Mouse (Mus musculus) hindbrain, embryonic 13.5 days (tissue): Measurements from ENCODE around the gene Mdp1. TPM values are rescaled to one million over a fixed set of nuclear protein-coding genes. Genes with fewer than 3 reads are reported as not detected.
A peak's percentile ranks its signal among the peaks of the same experiment; 100 is the strongest.

ENCODE experiments used
- ATAC-seq: fragments of 200-750 bp; cut with Nextera tagmentation; 2 replicates; pipeline ENCODE4 v1.8.0; 2017; ENCODE audit warnings: moderate TSS enrichment; ENCODE audit not compliant: low FRiP score
- H3K27ac ChIP-seq: fragments of 300-500 bp; sonication (generic); 2 replicates; pipeline ENCODE4 v1.5.1; 2015; ENCODE audit warnings: inconsistent platforms, mild to moderate bottlenecking, moderate library complexity
- H3K27me3 ChIP-seq: fragments of 300-500 bp; sonication (generic); 2 replicates; pipeline ENCODE4 v1.6.1; 2015; ENCODE audit warnings: mild to moderate bottlenecking, inconsistent platforms
- H3K36me3 ChIP-seq: fragments of 300-500 bp; sonication (generic); 2 replicates; pipeline ENCODE4 v1.6.1; 2015; ENCODE audit warnings: mild to moderate bottlenecking, inconsistent platforms
- H3K4me1 ChIP-seq: fragments of 300-500 bp; sonication (generic); replicated peaks from 2 replicates; pipeline ENCODE4 v1.6.1; 2015; ENCODE audit warnings: inconsistent platforms
- H3K4me2 ChIP-seq: fragments of 300-500 bp; sonication (generic); 2 replicates; pipeline ENCODE4 v1.6.1; 2015; ENCODE audit warnings: inconsistent platforms, mild to moderate bottlenecking, moderate library complexity
- H3K4me3 ChIP-seq: fragments of 300-500 bp; sonication (generic); 2 replicates; pipeline ENCODE4 v1.5.1; 2015; ENCODE audit warnings: mild to moderate bottlenecking, inconsistent platforms
- H3K9ac ChIP-seq: fragments of 300-500 bp; sonication (generic); 2 replicates; pipeline ENCODE4 v1.6.1; 2015; ENCODE audit warnings: mild to moderate bottlenecking, inconsistent platforms
- H3K9me3 ChIP-seq: fragments of 300-500 bp; sonication (generic); 2 replicates; pipeline ENCODE4 v1.6.1; 2016; ENCODE audit warnings: inconsistent platforms
- WGBS: fragments of 180-500 bp; shearing (Covaris S2); methylation state at CpG from one replicate; pipeline ENCODE4 v1.1.7; 2015; 5-methylcytosine and 5-hydroxymethylcytosine counted together
- polyA plus RNA-seq: library from polyadenylated mRNA; unstranded; fragments of >200 nt; fragmentation: Nextera tagmentation; extraction: Ambion mirVana; gene quantifications from 2 replicates; pipeline ENCODE4 v1.2.1, GENCODE M21; 2015

Gene Mdp1
- polyA plus RNA-seq, 1 experiment from 2014 or later: 74.7 TPM

DNA sequence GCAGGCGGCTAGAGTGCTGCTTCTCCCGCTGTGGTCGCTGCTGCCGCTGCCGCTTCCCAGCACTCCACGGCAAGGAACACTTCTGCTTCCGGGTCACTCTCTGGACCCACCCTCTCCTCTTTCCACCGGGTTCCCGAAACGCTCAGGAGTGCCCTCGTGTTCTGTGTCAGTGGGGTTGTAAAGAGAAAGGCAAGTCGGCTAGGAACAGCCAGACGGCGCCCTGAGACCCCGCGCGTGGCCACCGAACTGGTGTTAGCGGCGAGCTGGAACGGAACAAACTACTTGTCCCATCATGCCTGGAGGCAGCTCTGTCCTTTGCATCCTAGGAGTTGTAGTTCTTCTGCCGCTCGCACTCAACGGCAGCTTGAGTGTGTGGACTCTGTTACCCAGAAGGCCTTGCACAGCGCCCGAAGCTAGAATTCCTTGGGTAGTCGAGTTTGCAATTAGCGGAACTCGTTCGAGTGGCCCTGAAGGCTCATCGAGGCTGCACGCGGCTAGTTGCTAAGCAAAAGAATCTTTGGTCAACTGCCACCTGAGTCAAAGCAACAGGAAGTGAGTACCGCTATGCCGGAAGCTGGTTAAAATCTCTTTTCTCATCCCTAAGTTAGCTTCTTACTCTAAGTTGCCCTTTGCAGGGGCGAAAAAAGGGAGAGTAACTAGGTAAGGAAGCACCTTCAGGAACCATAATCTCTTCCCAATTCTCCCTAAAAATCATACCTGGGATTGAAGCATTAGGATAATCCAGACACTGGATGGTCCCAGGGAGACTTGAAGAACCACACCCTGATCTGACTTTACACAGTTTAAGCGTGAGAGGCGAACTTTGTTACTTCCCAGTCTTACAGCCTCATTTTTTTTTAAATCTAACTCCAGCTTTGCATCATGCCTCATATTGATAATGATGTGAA lies 11.8 kb upstream of the Mdp1 start, which contains the start of the genes Gmpr2 and Nedd8:
Gmpr2 (plus strand) TSS at position 109 of the 908 bp plus-strand sequence.
Nedd8 (minus strand) TSS at position 292 of the 908 bp plus-strand sequence.
- ATAC-seq: peak; percentile 99
- Histone ChIP-seq H3K4me2 (peak within 1 kb of the TSS; percentile 97), H3K4me1 (peaks cover 37% of the 10 kb centered on the region), H3K27ac (peak within 1 kb of the TSS; percentile 93), H3K4me3 (peak within 1 kb of the TSS; percentile 62), H3K27me3 (no peaks in the 10 kb centered on the region), H3K9me3 (no peaks in the 10 kb centered on the region), H3K36me3 (peaks cover 27% of the 10 kb centered on the region), H3K9ac (peak within 1 kb of the TSS; percentile 86)
- WGBS: under 1% methylated on average over 38 of the region's 38 CpGs

DNA sequence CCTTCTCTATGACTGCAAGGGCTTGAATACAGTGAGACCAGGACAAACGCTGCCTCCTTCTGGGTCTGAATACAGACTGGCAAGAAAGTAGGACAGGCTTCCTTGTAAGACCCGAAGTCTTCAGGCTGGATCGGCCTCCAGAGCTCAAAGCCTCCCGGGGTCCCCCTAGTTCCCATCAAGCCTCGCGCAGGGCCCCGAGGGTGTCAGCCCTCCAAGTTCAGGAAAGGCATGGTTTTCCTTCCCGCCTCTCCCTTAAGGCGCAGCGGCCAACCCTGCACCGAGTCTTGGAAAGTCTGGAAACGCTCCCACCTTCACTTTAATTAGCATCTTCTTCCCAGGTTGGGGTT lies 11.2 kb upstream of the Mdp1 start:
- Histone ChIP-seq H3K36me3 (peaks cover 20% of the 10 kb centered on the region), H3K4me1 (peaks cover 37% of the 10 kb centered on the region), H3K9me3 (no peaks in the 10 kb centered on the region), H3K4me3 (peak overlapping the region; percentile 62), H3K4me2 (peak overlapping the region; percentile 97), H3K27me3 (no peaks in the 10 kb centered on the region), H3K27ac (peak overlapping the region; percentile 93), H3K9ac (peak overlapping the region; percentile 86)
- ATAC-seq: peak; percentile 72
- WGBS: 0% methylated on average over 12 of the region's 12 CpGs

DNA sequence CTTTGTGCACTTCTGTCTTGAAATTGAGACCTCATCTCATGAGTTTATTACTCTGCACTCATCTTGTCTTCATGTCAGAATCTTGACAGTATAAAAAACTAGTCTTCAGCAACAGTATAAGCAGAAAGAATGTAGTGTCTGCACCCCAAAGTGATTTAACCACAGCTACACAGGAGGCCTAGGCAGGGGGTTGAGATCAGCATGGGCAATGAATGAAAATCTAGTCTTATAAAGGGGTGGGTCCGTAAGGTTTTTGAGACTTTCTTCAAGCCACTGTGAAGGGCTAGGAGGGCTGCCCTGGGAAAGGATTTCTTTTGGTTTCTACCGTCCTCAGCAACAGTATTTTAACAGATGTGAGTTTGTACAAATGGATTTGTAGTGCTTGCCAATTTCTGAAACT lies 328 bp upstream of the Mdp1 start:
- Histone ChIP-seq H3K27ac (no peak overlapping the region; the same call in 1 of the 2 replicates), H3K4me3 (peak overlapping the region; percentile 69), H3K27me3 (no peaks in the 10 kb centered on the region), H3K4me2 (peak overlapping the region; percentile 64), H3K9ac (0 out of 2 replicates have a peak overlapping the region, but pooled peaks have one; percentile 81), H3K4me1 (peaks cover 15% of the 10 kb centered on the region), H3K9me3 (no peaks in the 10 kb centered on the region), H3K36me3 (peaks cover 33% of the 10 kb centered on the region)
- WGBS: 48% methylated on average over 2 of the region's 2 CpGs
- ATAC-seq: peak; percentile 50

DNA sequence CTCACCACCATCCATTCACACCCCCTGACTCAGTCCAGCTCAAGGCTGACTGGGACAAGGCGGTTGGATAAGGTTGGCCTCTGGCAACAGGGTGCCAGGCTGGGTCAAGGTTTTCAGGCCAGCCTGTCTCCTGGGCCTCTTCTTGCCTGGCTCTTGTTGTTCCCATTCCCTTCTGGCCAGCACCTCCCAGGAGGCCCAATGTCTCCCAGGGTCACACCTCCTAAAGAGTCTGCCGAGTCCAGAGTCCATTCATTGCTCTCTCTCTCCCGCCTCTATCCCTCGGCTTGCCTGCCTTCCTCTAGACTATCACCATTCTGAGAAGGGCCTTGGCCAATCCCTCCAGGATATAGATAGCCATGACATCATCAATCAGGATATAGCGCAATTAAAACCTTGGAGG lies 2.3 kb downstream of the Mdp1 start:
- Histone ChIP-seq H3K4me3 (no peak overlapping the region), H3K27ac (no peak overlapping the region), H3K27me3 (no peaks in the 10 kb centered on the region), H3K9me3 (no peaks in the 10 kb centered on the region), H3K4me1 (peaks cover 15% of the 10 kb centered on the region), H3K9ac (no peak overlapping the region), H3K36me3 (peaks cover 26% of the 10 kb centered on the region), H3K4me2 (no peak overlapping the region)
- no peak for ATAC-seq
- 88% methylated on average over 5 of the region's 5 CpGs for WGBS

DNA sequence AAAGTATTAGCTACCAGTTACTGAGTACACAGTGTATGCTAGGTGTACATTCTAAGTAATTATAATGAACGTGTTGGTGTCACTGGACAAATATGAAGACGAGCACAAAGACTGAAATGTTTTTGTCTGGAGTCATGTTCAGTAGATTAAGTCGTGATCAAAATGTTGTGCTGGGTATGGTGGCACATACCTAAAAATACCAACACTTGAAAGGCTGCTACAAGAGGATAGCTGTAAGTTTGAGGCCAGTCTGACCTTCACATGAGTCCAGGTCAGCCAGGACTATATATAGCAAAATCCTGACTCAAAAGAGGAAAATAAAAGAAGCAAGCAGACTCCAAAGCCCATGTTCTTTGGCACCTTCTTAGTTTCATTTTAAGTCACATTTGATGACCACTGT lies 3.4 kb downstream of the Mdp1 start:
- no peak overlapping the region for H3K9ac ChIP-seq
- no peaks in the 10 kb centered on the region for H3K27me3 ChIP-seq
- no peak overlapping the region for H3K4me2 ChIP-seq
- no peaks in the 10 kb centered on the region for H3K9me3 ChIP-seq
- ATAC-seq: no peak
- peaks cover 18% of the 10 kb centered on the region for H3K36me3 ChIP-seq
- H3K27ac ChIP-seq: no peak overlapping the region
- peaks cover 15% of the 10 kb centered on the region for H3K4me1 ChIP-seq
- H3K4me3 ChIP-seq: no peak overlapping the region
- 88% methylated on average over 3 of the region's 3 CpGs for WGBS

DNA sequence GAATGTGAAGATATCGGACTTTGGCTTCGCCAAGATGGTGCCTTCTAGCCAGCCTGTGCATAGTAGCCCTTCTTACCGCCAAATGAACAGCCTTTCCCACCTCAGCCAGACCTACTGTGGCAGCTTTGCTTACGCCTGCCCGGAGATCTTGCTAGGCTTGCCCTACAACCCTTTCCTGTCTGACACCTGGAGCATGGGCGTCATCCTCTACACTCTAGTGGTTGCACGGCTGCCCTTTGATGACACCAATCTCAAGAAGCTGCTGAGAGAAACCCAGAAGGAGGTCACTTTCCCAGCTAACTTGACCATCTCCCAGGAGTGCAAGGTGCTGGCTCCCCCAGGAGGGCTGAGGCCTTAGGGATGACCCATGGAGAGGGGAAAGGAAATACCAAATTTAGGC lies 8.8 kb downstream of the Mdp1 start:
- Histone ChIP-seq H3K4me2 (no peak overlapping the region), H3K4me3 (no peak overlapping the region), H3K4me1 (no peaks in the 10 kb centered on the region), H3K9me3 (no peaks in the 10 kb centered on the region), H3K27ac (no peak overlapping the region), H3K9ac (no peak overlapping the region), H3K27me3 (no peaks in the 10 kb centered on the region), H3K36me3 (peaks cover 2% of the 10 kb centered on the region; the same call in 1 of the 2 replicates)
- 92% methylated on average over 7 of the region's 7 CpGs for WGBS
- ATAC-seq: no peak

DNA sequence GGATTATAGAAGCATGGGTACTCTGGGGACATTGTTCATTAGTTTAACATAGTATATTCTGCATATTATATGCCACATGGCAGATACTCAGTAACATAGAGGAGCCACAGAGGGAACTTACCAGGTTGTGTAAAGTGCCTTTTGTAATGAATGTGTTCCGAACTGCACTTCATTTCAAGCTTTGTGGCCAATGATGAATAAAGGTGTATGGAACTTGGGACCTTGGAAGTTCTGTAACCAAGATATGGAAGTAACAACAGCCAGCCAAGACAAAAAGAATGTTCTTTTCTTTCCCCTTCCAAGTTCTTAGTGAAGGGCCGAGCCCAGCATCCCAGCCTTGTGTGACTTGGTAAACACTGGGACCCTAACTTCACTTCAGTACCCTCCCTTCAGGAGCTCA lies 10.4 kb downstream of the Mdp1 start, which contains the start of gene Tssk4:
Tssk4 (plus strand) TSS at position 301 of the 400 bp plus-strand sequence.
- Histone ChIP-seq H3K4me1 (peaks cover 5% of the 10 kb centered on the region), H3K4me2 (no peak within 1 kb of the TSS), H3K27me3 (no peaks in the 10 kb centered on the region), H3K36me3 (peaks cover 5% of the 10 kb centered on the region; the same call in 1 of the 2 replicates), H3K9me3 (no peaks in the 10 kb centered on the region), H3K9ac (no peak within 1 kb of the TSS), H3K27ac (no peak within 1 kb of the TSS), H3K4me3 (no peak within 1 kb of the TSS)
- ATAC-seq: no peak
- 95% methylated on average over 2 of the region's 2 CpGs for WGBS

DNA sequence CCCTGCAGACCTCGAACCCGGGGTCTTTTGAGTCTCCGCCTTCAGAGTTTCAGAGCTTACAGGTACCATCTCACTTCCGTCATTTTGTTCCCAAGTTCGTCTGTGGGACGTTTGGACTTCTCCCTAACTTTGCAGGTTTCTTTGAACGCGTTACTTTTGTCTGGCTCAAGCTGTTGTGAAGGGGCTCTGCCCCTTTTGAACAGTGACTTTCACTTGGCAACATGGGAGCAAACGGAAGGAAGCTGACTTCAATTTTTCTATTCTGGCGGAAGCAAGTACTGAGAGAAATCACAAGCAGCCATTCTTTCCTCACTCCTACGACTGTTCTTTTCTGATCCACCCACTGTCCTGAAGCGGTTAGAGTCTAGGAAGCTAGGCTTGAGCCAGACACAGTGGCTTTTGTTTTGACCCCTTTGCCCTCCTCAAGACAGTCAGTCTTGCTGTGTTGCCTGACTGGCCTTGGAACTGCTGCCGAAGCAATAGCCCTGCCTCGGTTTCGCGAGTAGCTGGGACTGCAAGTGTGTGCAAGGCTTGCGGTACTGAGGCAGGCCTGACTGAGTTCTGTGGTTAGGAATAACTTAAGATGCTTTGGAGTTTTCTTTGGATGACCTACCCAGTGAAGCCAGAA lies 15.9 kb downstream of the Mdp1 start:
- Histone ChIP-seq H3K36me3 (peaks cover 27% of the 10 kb centered on the region), H3K9ac (peak overlapping the region; percentile 93), H3K9me3 (no peaks in the 10 kb centered on the region), H3K4me2 (peak overlapping the region; percentile 88), H3K27ac (no peak overlapping the region), H3K4me3 (peak overlapping the region; percentile 97), H3K27me3 (no peaks in the 10 kb centered on the region), H3K4me1 (peaks cover 32% of the 10 kb centered on the region)
- ATAC-seq: no peak
- WGBS: 32% methylated on average over 17 of the region's 17 CpGs

DNA sequence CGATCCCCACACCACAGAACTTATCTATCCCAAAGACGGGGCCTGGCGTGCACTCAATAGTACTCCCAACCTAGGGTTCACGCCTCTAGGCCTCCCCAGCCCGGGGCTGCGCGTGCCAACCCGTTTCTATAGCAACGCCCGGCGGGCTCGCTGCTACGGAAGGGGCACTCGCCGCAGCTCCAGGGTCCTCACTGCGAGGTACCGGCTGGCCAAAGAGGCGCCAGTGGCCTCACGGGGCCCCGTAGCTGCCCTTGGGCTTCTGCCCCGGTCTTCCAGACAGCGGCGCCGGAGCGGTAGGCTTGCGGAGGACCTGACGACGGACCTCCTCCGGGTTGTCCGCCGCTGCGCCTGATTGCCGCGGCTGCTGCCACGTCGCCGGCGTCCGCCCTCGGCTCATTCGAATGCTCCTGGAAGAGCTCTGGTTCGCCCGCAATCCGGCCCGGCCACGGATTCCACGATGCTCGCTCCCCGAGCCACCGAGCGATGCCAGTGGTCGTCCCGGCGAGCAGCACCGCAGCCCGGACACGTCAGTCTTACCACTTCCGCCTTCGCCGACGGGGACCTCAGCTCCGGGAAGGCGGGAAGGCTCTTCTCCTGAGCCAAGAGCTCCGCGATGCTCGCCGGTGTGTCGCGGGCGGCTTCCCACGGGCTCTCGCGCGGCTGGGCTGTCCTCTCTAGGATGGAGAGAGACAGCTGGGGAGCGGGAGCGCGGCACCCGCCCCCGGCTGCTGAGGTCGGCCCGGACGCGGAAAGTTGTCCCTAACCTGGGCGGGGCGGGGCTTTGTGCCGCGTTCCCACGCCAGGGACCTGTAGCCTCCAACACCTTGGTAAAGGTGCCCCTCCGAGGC lies 17.0 kb downstream of the Mdp1 start, which contains the start of gene Tm9sf1:
Tm9sf1 (minus strand) TSS at position 747 of the 848 bp plus-strand sequence.
- Histone ChIP-seq H3K9me3 (no peaks in the 10 kb centered on the region), H3K36me3 (peaks cover 38% of the 10 kb centered on the region), H3K4me3 (peak within 1 kb of the TSS; percentile 97), H3K4me1 (peaks cover 32% of the 10 kb centered on the region), H3K27ac (peak within 1 kb of the TSS; percentile 96), H3K4me2 (peak within 1 kb of the TSS; percentile 88), H3K27me3 (no peaks in the 10 kb centered on the region), H3K9ac (peak within 1 kb of the TSS; percentile 93)
- under 1% methylated on average over 89 of the region's 89 CpGs for WGBS
- ATAC-seq: peak; percentile 91

DNA sequence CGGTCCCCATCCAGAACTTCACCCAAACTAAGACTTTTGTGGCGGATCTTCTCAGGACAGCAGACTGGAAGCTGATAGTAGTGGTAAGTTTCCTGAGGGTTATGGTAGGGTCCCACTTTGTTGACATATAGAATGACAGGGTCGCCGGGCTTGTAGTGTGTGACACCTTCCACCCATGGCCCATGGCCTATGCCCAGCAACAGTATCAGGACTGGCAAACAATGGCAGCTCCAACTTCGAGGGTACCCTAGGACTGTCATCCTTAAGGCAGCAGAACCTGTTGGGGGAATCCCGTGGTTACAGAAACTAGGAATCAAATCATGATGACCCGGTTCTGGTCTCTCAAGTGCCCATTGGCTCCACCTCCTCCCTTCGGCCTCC lies 17.6 kb downstream of the Mdp1 start:
- ATAC-seq: peak; percentile 67
- Histone ChIP-seq H3K9me3 (no peaks in the 10 kb centered on the region), H3K27me3 (no peaks in the 10 kb centered on the region), H3K4me2 (peak overlapping the region; percentile 88), H3K36me3 (peaks cover 44% of the 10 kb centered on the region), H3K27ac (peak overlapping the region; percentile 96), H3K4me3 (peak overlapping the region; percentile 97), H3K4me1 (peaks cover 32% of the 10 kb centered on the region), H3K9ac (peak overlapping the region; percentile 93)
- WGBS: 21% methylated on average over 8 of the region's 8 CpGs

DNA sequence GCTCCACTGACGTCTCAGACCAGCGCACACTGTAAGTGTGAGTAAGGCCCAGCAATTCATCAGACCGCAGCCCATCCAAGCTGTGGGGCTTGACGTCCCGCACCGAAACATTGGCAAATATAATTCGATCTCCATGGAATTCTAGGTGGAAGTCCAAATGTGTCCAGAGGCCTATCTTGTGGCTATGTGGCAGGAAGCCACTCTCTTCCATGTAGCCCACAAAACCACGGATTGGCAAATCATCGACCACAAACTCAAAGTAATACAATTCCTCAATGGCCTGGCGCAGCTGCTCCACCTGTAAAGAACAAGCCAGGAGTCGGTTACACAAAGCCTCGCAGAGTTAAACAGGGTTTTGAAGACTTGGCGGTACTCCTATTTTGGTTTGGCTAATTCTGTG lies 19.0 kb downstream of the Mdp1 start:
- peaks cover 52% of the 10 kb centered on the region for H3K36me3 ChIP-seq
- no peak overlapping the region for H3K4me3 ChIP-seq
- no peak overlapping the region for H3K27ac ChIP-seq
- 96% methylated on average over 13 of the region's 13 CpGs for WGBS
- ATAC-seq: no peak
- H3K27me3 ChIP-seq: no peaks in the 10 kb centered on the region
- no peaks in the 10 kb centered on the region for H3K9me3 ChIP-seq
- H3K4me1 ChIP-seq: peaks cover 34% of the 10 kb centered on the region
- H3K4me2 ChIP-seq: no peak overlapping the region
- no peak overlapping the region for H3K9ac ChIP-seq

DNA sequence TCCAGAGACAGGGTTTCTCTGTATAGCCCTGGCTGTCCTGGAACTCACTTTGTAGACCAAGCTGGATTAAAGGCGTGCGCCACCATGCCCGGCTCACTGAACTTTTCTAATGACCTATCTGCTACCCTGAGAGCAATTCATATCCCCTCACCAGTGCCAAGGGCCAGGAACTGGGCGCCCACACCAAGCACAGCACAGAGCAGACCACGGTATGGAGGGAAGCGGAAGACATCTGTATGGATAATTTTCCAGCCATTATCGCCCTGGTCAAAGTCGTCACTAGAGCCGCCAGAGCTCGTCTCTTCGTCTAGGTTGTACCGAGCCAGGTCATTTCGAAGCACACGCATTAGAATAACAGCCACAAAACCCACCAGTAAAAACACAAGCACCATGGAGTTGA lies 19.5 kb downstream of the Mdp1 start:
- H3K4me1 ChIP-seq: peaks cover 38% of the 10 kb centered on the region
- H3K9me3 ChIP-seq: no peaks in the 10 kb centered on the region
- H3K36me3 ChIP-seq: peaks cover 54% of the 10 kb centered on the region
- H3K4me2 ChIP-seq: no peak overlapping the region
- 96% methylated on average over 14 of the region's 14 CpGs for WGBS
- ATAC-seq: no peak
- no peak overlapping the region for H3K9ac ChIP-seq
- no peak overlapping the region for H3K27ac ChIP-seq
- H3K27me3 ChIP-seq: no peaks in the 10 kb centered on the region
- H3K4me3 ChIP-seq: no peak overlapping the region
